Mouse (Mus musculus) cortical plate, adult 2 months (tissue): ENCODE measurements around the gene Mex3b.

Source experiments
- CTCF ChIP-seq: fragments of 200-500 bp; IDR thresholded peaks from 2 replicates; pipeline ENCODE4 v1.5.1; 2011; ENCODE audit warnings: mild to moderate bottlenecking, control low read depth, low read length; ENCODE audit not compliant: insufficient read depth; ENCODE audit errors: extremely low read depth
- POLR2A ChIP-seq: fragments of 200-500 bp; IDR thresholded peaks from 2 replicates; pipeline ENCODE4 v1.6.1; 2011; ENCODE audit warnings: mild to moderate bottlenecking, low read length, control low read depth; ENCODE audit not compliant: insufficient read depth; ENCODE audit errors: extremely low read depth

- TF ChIP-seq CTCF (no peak), POLR2A (no peak)
These were observed 32.7 kb upstream of the Mex3b start for GRCm38 (mm10) chr7:82834471-82834870.
